Mouse (Mus musculus): ENCODE measurements around the gene Oosp1. TPM values are rescaled to one million over a fixed set of nuclear protein-coding genes. Genes with fewer than 3 reads are reported as not detected.

Gene Oosp1
- polyA plus RNA-seq, 1 experiment from 2014 or later = not detected

GRCm38 (mm10) chr19:11661562-11661961, 29.4 kb downstream of the Oosp1 start:
- Histone ChIP-seq H3K9ac (replicated peaks) (no peak overlapping the region), H3K4me2 (no peak overlapping the region), H3K36me3 (no peaks in the 10 kb centered on the region), H3K9me3 (no peaks in the 10 kb centered on the region), H3K4me1 (replicated peaks) (no peaks in the 10 kb centered on the region), H3K4me3 (replicated peaks) (no peak overlapping the region), H3K27me3 (no peaks in the 10 kb centered on the region), H3K27ac (no peak overlapping the region)
- no peak for ATAC-seq (ENCODE audit: insufficient number of reproducible peaks, insufficient read depth, low FRiP score, low TSS enrichment, low read depth)

DNA sequence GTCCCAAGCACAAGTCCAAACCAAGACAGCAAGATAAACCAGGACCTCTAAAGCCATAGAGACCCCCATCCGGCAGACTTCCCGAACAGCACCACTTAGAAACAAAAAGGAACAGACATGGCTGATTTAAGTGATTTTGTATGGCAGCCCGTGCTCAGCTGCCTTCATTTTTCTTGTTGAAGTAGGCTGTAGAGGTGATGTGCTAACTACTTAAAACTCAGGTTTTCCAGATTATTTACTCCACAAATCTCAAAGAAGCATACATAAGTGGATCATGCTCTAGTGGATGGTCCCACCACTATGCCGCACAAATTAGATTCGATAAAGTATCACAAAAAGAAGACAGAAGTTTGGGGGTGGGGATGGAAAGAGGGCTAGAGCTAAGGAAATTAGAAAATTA, 30.5 kb downstream of the Oosp1 start, which contains the start of gene Oosp2:
Gene Oosp2, minus strand, starts transcription at position 101 of the 400 bp plus-strand sequence.
- WGBS = 89% methylated on average over 5 of the region's 5 CpGs
- Histone ChIP-seq H3K4me3 (replicated peaks) (no peak within 1 kb of the TSS), H3K4me2 (no peak within 1 kb of the TSS), H3K27ac (no peak within 1 kb of the TSS), H3K27me3 (no peaks in the 10 kb centered on the region), H3K9ac (replicated peaks) (no peak within 1 kb of the TSS), H3K4me1 (replicated peaks) (no peaks in the 10 kb centered on the region), H3K9me3 (no peaks in the 10 kb centered on the region), H3K36me3 (no peaks in the 10 kb centered on the region)
- no peak for ATAC-seq (ENCODE audit: insufficient number of reproducible peaks, insufficient read depth, low FRiP score, low TSS enrichment, low read depth)

DNA sequence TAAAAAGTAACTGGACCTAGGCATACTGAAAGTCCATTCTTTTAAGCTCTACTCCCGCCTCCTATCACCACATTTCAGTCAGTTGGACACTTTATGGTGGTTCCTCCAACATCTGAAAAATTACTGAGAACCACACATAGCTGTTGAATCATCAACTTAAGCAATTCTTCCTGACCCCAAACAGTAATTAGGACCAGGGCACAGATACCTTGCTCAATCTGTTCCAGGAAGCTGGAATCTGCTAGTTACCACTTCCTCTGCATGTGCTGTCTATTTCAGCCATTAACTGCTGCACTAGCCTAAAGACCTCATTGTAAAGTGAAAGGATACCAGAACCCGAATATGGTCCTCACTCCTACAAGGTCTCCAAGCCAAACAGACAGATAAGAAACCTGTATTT, 31.8 kb downstream of the Oosp1 start:
- Histone ChIP-seq H3K4me2 (no peak overlapping the region), H3K36me3 (no peaks in the 10 kb centered on the region), H3K27me3 (no peaks in the 10 kb centered on the region), H3K4me3 (replicated peaks) (no peak overlapping the region), H3K4me1 (replicated peaks) (no peaks in the 10 kb centered on the region), H3K9me3 (no peaks in the 10 kb centered on the region), H3K27ac (no peak overlapping the region), H3K9ac (replicated peaks) (no peak overlapping the region)
- ATAC-seq (ENCODE audit: insufficient number of reproducible peaks, insufficient read depth, low FRiP score, low TSS enrichment, low read depth) = no peak
- 65% methylated on average over 2 of the region's 2 CpGs for WGBS

- WGBS = 81% methylated on average over 4 of the region's 4 CpGs
Observed at GRCm38 (mm10) chr19:11649564-11649963, 41.4 kb downstream of the Oosp1 start.

GRCm38 (mm10) chr19:11646166-11646565, 44.8 kb downstream of the Oosp1 start:
- ATAC-seq (ENCODE audit: insufficient number of reproducible peaks, insufficient read depth, low FRiP score, low TSS enrichment, low read depth) = no peak
- Histone ChIP-seq H3K4me1 (replicated peaks) (no peaks in the 10 kb centered on the region), H3K27ac (no peak overlapping the region), H3K4me3 (replicated peaks) (no peak overlapping the region), H3K4me2 (no peak overlapping the region), H3K9me3 (no peaks in the 10 kb centered on the region), H3K27me3 (no peaks in the 10 kb centered on the region), H3K9ac (replicated peaks) (no peak overlapping the region), H3K36me3 (no peaks in the 10 kb centered on the region)
- 80% methylated on average over 3 of the region's 3 CpGs for WGBS

More at GRCm38 (mm10) chr19:11649564-11649963, 41.4 kb downstream of the Oosp1 start:
- no peaks in the 10 kb centered on the region for H3K27me3 ChIP-seq
- H3K4me1 ChIP-seq (replicated peaks) = no peaks in the 10 kb centered on the region
- no peak overlapping the region for H3K27ac ChIP-seq
- H3K9me3 ChIP-seq = no peaks in the 10 kb centered on the region
- H3K4me3 ChIP-seq (replicated peaks) = no peak overlapping the region
- H3K4me2 ChIP-seq = no peak overlapping the region
- no peak for ATAC-seq (ENCODE audit: insufficient number of reproducible peaks, insufficient read depth, low FRiP score, low TSS enrichment, low read depth)
- no peaks in the 10 kb centered on the region for H3K36me3 ChIP-seq
- H3K9ac ChIP-seq (replicated peaks) = no peak overlapping the region

- 58% methylated on average over 1 of the region's 1 CpGs for WGBS
- Histone ChIP-seq H3K4me2 (no peak within 1 kb of the TSS), H3K4me1 (replicated peaks) (no peaks in the 10 kb centered on the region), H3K9me3 (no peaks in the 10 kb centered on the region), H3K27ac (no peak within 1 kb of the TSS), H3K9ac (replicated peaks) (no peak within 1 kb of the TSS), H3K36me3 (no peaks in the 10 kb centered on the region), H3K27me3 (no peaks in the 10 kb centered on the region), H3K4me3 (replicated peaks) (no peak within 1 kb of the TSS)
- no peak for ATAC-seq (ENCODE audit: insufficient number of reproducible peaks, insufficient read depth, low FRiP score, low TSS enrichment, low read depth)
Observed at GRCm38 (mm10) chr19:11640732-11641131, 50.2 kb downstream of the Oosp1 start, which contains the start of gene Ms4a3. Gene Ms4a3, minus strand, starts transcription at chr19:11640851.

DNA sequence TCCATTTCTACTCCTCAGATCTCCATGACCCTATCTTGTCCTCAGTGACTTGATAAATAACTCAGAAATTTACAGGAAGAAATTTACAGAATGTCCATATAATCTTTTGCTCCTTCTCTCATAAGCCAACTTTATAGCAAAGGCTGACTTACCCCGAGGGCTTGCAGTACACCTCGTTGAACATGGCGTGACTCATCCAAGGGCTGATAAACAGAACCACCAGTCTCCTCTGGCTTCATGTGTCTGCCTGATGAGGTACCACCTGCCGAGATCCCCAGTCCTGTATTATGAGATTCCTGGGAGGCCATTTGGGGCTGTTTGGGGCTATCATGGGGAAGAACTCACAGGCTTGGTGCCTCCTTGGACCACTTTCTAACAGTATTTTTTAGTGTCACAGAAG, 51.9 kb downstream of the Oosp1 start:
- ATAC-seq (ENCODE audit: insufficient number of reproducible peaks, insufficient read depth, low FRiP score, low TSS enrichment, low read depth) = no peak
- no peak overlapping the region for H3K9ac ChIP-seq (replicated peaks)
- no peaks in the 10 kb centered on the region for H3K9me3 ChIP-seq
- WGBS = 70% methylated on average over 4 of the region's 4 CpGs
- no peak overlapping the region for H3K4me2 ChIP-seq
- H3K27me3 ChIP-seq = no peaks in the 10 kb centered on the region
- H3K27ac ChIP-seq = no peak overlapping the region
- H3K4me1 ChIP-seq (replicated peaks) = no peaks in the 10 kb centered on the region
- no peak overlapping the region for H3K4me3 ChIP-seq (replicated peaks)
- no peaks in the 10 kb centered on the region for H3K36me3 ChIP-seq

DNA sequence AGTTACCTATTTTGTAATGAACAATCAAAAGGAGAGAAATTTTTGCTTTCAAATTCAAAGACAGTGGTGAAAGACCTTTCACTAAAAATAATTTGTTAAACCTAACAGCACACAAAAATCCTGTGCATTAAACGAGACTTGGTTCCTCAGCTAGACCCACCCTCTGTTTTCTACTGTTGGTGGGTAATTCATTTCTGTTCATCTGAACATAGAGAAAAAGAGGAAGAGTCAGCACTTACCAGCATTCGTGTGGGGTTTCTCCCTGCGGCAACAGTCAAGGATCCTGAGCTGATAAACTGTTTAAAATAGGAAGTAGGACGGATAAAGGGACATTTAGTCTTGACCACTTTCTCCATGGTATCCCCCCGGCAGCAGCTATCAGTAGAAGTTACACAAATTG, 55.4 kb downstream of the Oosp1 start:
- Histone ChIP-seq H3K9me3 (no peaks in the 10 kb centered on the region), H3K9ac (replicated peaks) (no peak overlapping the region), H3K27ac (no peak overlapping the region), H3K4me2 (no peak overlapping the region), H3K4me1 (replicated peaks) (no peaks in the 10 kb centered on the region), H3K27me3 (no peaks in the 10 kb centered on the region), H3K4me3 (replicated peaks) (no peak overlapping the region), H3K36me3 (no peaks in the 10 kb centered on the region)
- 82% methylated on average over 5 of the region's 5 CpGs for WGBS
- no peak for ATAC-seq (ENCODE audit: insufficient number of reproducible peaks, insufficient read depth, low FRiP score, low TSS enrichment, low read depth)

DNA sequence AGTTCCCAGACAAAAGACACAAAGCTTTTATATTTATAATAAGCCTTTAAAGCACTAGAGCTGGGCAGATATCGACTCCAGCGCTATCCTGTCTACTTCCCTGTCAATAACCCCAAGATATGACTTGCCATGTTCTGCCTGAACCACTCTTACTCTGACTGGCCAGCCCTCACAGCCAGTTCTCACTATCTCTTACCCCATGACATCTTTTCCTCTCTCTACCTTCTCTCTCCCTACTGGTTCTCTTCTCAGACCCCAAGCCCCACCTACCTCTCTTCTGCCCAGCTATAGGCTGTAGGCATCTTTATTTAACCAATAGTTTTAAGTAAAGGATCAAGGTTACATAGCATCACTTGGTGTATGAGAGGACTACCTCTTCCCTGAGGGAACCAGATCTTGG, 56.6 kb downstream of the Oosp1 start:
- no peaks in the 10 kb centered on the region for H3K27me3 ChIP-seq
- H3K9me3 ChIP-seq = no peaks in the 10 kb centered on the region
- WGBS = 74% methylated on average over 2 of the region's 2 CpGs
- H3K9ac ChIP-seq (replicated peaks) = no peak overlapping the region
- H3K36me3 ChIP-seq = no peaks in the 10 kb centered on the region
- no peaks in the 10 kb centered on the region for H3K4me1 ChIP-seq (replicated peaks)
- H3K27ac ChIP-seq = no peak overlapping the region
- no peak for ATAC-seq (ENCODE audit: insufficient number of reproducible peaks, insufficient read depth, low FRiP score, low TSS enrichment, low read depth)
- H3K4me2 ChIP-seq = no peak overlapping the region
- H3K4me3 ChIP-seq (replicated peaks) = no peak overlapping the region

- H3K27me3 ChIP-seq = no peaks in the 10 kb centered on the region
- WGBS = 90% methylated on average over 1 of the region's 1 CpGs
- no peak overlapping the region for H3K27ac ChIP-seq
- no peak overlapping the region for H3K4me3 ChIP-seq (replicated peaks)
- no peak overlapping the region for H3K9ac ChIP-seq (replicated peaks)
- no peaks in the 10 kb centered on the region for H3K4me1 ChIP-seq (replicated peaks)
- no peaks in the 10 kb centered on the region for H3K9me3 ChIP-seq
- ATAC-seq (ENCODE audit: insufficient number of reproducible peaks, insufficient read depth, low FRiP score, low TSS enrichment, low read depth) = no peak
- H3K36me3 ChIP-seq = no peaks in the 10 kb centered on the region
- H3K4me2 ChIP-seq = no peak overlapping the region
Observed at GRCm38 (mm10) chr19:11633732-11634131, 57.2 kb downstream of the Oosp1 start.

DNA sequence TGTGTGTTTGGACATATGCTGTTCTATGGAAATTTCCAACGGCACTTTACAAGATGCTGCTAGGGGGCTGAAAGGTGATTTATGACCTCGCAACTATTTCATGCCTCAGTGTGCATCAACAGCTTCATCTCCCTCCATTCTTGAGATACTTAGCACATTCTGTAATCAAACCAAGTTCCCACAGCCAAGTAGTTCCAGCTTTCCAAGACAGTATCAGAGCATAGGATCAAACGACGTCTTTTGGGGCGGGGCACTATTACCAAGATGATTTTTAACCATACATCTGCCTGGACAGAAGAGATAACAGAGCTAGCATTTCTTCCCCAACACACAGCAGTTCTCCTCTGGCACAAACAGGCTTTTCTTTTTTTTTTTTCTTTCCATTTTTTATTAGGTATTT, 65.7 kb downstream of the Oosp1 start:
- Histone ChIP-seq H3K4me2 (no peak overlapping the region), H3K4me1 (replicated peaks) (peaks cover 4% of the 10 kb centered on the region; the same call in 1 of the 2 replicates), H3K36me3 (no peaks in the 10 kb centered on the region), H3K9me3 (no peaks in the 10 kb centered on the region), H3K27me3 (no peaks in the 10 kb centered on the region), H3K4me3 (replicated peaks) (no peak overlapping the region), H3K9ac (replicated peaks) (no peak overlapping the region), H3K27ac (no peak overlapping the region)
- ATAC-seq (ENCODE audit: insufficient number of reproducible peaks, insufficient read depth, low FRiP score, low TSS enrichment, low read depth) = no peak
- WGBS = 56% methylated on average over 5 of the region's 5 CpGs

GRCm38 (mm10) chr19:11624800-11625199, 66.2 kb downstream of the Oosp1 start:
- no peaks in the 10 kb centered on the region for H3K36me3 ChIP-seq
- H3K9ac ChIP-seq (replicated peaks) = no peak overlapping the region
- H3K4me2 ChIP-seq = no peak overlapping the region
- no peak for ATAC-seq (ENCODE audit: insufficient number of reproducible peaks, insufficient read depth, low FRiP score, low TSS enrichment, low read depth)
- H3K27ac ChIP-seq = no peak overlapping the region
- H3K9me3 ChIP-seq = no peaks in the 10 kb centered on the region
- H3K4me1 ChIP-seq (replicated peaks) = peaks cover 4% of the 10 kb centered on the region; the same call in 1 of the 2 replicates
- no peak overlapping the region for H3K4me3 ChIP-seq (replicated peaks)
- H3K27me3 ChIP-seq = no peaks in the 10 kb centered on the region
